Mouse (Mus musculus) mouse trophoblast stem cell (cell line): ENCODE measurements around the gene Nhs.

Experiments
- in situ Hi-C, 2 experiments: fragments of 300-500 bp; cut with MseI, MboI; formaldehyde crosslinking; loops; 2 replicates in 1 of 2; 3 replicates in 1 of 2; pipeline ENCODE4 v1.15.1; 2025

The Nhs gene

DNA sequence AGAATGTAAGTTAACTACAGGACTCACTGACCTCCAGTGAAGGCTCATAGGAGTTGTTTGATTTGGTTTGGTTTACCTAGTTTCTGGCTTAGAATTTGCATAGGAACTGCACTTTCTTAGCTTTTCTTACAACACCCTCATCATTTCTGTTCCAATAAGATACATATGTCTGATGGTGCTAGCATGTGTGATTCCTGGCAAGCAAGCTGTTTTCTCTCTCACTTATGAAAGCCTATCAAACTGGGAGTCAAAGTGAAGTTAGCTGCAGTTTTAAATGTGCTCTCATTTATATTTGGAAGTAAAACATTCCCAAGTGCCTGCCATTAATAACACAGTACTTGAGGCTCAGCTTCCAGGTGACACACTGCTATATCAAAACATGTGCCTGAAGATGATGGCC, 207.2 kb downstream of the Nhs start:
- in situ Hi-C loops, result no loop called here

DNA sequence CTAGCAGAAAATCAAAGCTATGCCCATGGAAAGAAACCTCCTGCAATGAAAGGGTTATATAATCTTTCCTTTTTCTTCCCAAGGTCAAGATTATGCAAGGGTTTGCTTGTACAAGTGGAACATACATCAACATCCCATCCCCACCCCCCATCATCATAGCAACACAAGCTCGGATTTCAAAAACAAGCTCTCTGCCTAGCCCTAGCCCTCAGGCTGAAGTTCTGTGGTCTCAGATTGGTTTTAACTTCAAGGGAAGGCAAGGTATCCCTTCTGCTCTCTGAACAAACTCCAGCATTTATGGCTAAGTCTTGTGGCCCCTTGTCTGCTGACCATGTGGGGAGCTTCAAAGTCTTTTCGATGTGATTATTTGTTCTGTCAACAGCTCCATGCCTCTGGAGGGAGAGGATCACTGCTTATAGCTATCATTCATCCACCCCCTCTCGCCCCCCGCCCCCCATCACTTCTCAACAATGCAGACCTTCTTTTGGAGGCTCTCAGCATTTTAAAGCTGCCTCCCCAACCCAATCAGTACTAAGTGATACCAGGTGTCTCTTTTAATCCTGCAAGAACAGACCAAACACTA, 216.3 kb downstream of the Nhs start:
- in situ Hi-C loops, result no loop called here

DNA sequence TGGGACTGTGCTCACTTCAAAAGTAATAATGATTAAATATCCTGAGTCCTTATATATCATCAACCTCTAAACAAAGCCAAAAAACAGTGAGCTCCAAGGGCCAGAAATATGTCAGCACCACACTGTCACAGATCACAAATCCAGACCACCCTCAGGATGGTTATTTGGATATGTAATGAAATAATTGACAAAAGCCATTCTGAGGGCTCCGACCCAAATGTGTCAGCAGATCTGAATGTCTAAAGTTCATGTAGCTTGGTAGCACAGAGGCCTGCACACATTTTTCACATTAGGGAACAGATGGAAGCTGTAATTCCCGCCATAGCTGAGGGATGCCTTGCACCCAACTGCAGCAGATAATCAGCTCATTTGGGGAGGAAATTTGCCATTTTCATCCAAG, 218.8 kb downstream of the Nhs start:
- in situ Hi-C loops, result no loop called here

- in situ Hi-C loops, result no loop called here
These were observed 232.9 kb downstream of the Nhs start for GRCm38 (mm10) chrX:161926683-161927053.

GRCm38 (mm10) chrX:161925973-161926682, 233.4 kb downstream of the Nhs start:
- in situ Hi-C loops, result no loop called here

GRCm38 (mm10) chrX:161922655-161923054, 236.9 kb downstream of the Nhs start:
- in situ Hi-C loops, result no loop called here

GRCm38 (mm10) chrX:161921581-161921980, 237.9 kb downstream of the Nhs start:
- in situ Hi-C loops, result no loop called here

DNA sequence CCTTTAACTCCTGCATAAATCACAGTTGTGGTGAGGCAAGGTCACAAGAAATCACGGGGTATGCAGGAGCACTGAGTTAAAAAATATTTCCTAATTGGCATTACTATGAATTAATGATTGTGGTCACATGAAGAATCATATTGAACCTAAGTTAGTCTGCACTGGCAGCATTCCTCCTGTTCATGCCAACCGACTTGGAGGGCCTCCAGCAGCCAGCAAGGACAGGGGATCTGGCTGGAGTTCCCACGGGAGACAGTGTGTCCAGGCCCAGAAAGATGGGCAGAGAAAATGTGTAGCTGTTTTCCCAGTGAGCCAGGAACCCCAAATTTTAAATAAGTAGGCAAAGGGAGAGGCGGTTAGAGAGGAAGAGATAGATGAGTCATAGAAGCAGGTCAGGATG, 249.6 kb downstream of the Nhs start:
- in situ Hi-C loops, result no loop called here

DNA sequence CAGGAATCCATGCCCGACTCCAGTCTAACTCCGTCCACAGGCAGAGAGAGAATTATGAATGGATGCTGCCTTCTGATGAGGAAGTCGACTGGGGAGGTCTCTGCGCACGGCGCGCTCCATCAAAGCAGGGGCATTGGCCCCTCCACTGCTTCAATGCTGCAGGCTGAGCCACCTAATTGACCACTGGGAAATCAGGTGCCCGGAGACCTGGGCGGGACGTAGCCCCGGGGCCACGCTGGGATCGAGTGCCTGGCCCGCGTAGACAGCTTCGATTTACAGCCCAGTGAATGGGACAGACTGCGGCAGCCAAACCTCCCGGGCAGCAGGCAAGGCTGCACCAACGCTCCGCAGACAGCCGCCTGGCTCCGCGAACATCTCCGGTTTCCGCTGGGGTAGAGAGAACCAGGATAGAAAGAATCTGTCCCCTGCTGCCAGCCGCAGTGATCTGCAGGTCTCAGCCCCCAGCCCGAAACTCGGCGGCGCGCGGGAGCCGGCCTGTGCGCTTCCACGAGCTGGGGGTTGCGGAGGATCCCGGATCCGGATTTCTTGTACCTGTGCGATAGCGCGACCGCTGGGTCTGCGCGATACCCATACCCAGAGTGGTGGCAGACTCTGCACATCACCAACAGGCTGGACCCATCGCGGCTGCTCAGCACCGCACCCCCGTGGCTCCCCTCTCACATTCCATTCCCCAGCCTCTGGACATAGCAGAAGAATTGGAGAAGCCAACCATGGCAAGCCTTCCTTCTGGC, 250.7 kb downstream of the Nhs start:
- in situ Hi-C loops, result no loop called here

GRCm38 (mm10) chrX:161907595-161908592, 251.6 kb downstream of the Nhs start:
- in situ Hi-C loops, result no loop called here

DNA sequence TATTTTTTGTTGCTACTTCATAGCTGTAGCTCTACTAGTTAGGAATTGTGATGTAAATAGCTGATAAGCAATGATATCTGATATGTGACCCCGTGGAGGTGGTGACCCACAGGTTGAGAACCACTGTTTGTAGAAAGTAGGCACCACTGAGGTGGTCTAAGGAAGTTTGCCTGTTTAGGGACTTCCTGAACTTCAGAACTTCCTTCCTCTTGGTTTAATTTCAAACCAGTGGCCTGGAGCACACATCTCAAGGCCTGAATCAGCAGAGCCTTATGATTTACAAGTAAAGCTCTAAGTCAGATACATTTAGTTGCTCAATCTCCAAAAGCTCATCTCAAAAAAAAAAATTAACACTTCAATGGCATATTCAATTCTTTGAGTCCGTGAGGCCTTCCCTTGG, 265.1 kb downstream of the Nhs start:
- in situ Hi-C loops, result no loop called here

- in situ Hi-C loops, result no loop called here
These were observed 275.9 kb downstream of the Nhs start for GRCm38 (mm10) chrX:161883661-161884060.

DNA sequence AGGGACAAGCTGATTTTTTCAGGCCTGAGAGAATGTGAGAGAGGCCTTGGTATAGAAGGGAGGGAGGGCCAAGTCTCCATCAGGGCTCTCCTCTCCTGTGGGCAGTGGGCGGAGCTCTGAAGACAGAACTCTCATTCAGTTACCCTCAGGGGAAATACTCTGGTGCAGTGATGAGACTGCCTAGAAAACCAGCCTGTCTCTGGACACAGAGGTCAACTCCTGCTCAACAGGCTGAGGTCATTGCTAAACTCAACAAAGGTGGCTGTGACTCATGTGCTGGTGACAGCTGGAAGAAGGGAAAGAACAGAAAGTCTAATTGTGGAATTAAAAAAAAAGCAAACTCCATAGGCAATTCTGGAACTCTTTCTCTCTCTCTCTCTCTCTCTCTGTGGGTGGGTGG, 282.4 kb downstream of the Nhs start:
- in situ Hi-C loops, result no loop called here

DNA sequence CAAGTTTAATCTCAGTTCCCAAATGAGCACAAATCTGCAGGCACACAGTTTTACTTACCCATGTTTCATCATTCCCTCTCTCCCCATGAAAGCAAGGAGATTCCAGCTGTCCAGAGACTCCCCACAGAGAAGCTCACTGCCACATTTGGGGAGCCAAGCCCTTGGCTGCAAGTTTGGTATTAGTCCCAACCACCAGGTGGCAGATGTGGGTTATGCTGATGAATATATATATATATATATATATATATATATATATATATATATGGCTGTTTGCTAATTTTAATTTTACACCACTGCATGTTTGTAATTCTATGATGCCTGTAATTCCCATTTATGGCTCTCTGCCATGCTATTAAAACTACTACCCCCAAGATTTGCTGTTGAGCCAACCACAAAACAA, 286.0 kb downstream of the Nhs start:
- in situ Hi-C loops, result no loop called here

DNA sequence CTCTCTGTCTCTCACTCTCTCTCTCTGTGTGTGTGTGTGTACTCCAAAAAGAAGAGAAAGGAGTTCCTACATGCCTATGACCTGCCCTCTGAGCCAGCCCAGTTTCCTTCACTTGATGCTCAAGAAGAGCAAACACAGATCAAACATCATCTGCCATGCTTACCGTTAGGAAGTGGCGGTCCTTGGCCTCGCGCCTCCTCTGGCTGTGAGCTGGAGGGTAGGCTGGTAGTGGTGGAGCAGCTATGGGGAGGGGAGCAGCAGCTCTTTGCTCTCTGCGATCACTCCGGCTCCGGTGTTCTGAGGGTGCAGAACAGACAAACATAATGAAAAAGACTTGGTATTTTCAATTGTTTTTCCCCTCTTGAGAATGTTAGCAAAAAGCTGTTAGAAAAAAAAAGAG, 288.2 kb downstream of the Nhs start:
- in situ Hi-C loops, result no loop called here

DNA sequence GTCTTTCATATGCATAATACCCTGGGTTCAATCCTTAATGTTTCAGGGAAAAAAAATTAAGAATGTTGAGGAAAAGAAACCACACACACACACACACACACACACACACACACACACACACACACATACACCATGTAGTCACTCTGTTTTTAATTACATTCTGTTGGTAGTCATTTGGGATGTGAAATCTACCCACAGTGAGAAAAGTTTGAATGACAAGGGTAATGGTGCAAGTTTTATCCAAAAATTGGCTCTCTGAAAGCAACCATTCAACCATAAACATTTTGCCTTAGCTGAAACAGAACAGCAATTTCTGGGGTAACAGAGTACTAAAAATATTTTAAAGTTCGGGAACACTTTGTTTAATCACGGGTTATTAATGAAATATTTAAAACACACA, 303.9 kb downstream of the Nhs start:
- in situ Hi-C loops, result no loop called here

DNA sequence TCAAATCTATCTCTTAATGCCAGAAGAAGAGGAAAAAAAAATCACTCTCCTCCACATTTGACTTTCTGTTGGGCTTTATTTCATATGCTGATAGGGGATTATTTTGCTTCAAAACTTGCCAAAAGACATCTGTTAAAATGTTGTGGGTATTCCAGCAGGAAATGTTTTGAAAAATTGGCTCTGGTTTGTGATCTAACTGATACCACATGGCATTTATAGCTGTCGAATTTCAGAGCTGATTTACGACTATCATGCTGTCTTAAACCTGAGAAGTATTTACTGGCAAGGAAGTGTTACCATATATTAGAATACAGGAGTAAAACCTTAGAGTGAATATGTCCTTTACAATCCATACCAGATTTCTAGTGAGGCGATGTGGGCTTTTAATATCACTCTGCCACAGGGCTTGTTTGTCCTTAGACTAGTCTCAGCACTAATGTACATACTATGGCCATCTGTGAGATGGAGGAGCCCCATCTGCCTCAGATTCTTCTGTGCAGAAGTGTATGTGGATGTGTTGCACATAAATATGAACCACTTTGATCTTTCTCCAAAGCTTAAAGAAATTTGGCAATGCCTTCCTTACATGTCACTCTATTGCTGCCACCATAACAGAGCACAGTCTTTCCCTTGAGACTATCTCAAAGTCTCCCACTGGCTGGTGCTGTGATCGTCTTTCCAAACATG, 305.8 kb downstream of the Nhs start:
- in situ Hi-C loops, result no loop called here

GRCm38 (mm10) chrX:161826186-161826585, 333.3 kb downstream of the Nhs start:
- in situ Hi-C loops, result loop anchor here (10.0 kb wide), 1 partner anchor 431 kb away; no protein-coding TSS in a partner anchor

DNA sequence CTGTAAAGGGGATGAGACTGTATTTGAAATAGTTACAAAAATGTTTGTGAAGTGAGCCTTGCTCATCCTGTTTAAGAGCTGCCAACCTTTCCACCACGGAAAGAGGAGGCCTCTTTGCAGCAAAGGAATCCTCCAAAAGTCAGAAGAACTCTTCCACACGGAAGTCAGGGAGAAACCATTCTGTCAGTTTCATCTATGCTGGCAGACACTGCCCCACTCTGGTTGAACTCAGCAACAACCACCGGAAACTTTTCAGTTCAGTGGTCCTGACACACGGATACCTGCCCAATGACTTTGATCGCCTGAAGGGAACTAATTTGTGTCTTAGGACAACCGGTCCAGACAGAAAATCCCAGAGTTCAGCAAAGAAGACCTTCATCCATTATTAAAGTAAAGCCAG, 369.3 kb downstream of the Nhs start:
- in situ Hi-C loops, result no loop called here
